Mouse (Mus musculus): ENCODE measurements around the gene Pcbp2.

Gene Pcbp2

GRCm38 (mm10) chr15:102506864-102507263 is 36.5 kb downstream of the Pcbp2 start:
- peak; percentile 2 for DNase-seq (ENCODE audit: low spot score)

- DNase-seq (ENCODE audit: low spot score) = peak; percentile 4
Measured at GRCm38 (mm10) chr15:102507561-102507960, 37.2 kb downstream of the Pcbp2 start.

DNA sequence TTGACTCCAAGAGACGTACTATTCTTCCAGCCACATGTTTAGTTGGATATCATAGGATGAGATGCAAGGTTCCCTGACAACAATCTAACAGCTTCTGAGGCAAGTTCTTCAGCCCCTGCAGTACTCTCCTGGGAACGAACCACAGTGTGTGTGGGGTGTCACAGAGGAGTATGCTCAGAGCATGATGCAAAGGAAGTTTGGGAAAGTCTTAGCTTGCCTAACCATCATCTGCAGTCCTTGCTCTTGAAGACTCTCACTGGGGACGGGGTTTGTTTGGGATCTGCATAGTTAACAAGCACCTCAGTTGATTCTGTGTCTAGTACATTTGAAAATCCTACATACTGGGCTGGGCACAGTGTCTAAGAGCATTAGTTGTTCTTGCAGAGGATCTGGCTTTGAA is 38.0 kb downstream of the Pcbp2 start:
- DNase-seq (ENCODE audit: low spot score) = peak; percentile 3

GRCm38 (mm10) chr15:102510110-102510509 is 39.8 kb downstream of the Pcbp2 start:
- peak; percentile 47 for DNase-seq (ENCODE audit: low spot score)

DNA sequence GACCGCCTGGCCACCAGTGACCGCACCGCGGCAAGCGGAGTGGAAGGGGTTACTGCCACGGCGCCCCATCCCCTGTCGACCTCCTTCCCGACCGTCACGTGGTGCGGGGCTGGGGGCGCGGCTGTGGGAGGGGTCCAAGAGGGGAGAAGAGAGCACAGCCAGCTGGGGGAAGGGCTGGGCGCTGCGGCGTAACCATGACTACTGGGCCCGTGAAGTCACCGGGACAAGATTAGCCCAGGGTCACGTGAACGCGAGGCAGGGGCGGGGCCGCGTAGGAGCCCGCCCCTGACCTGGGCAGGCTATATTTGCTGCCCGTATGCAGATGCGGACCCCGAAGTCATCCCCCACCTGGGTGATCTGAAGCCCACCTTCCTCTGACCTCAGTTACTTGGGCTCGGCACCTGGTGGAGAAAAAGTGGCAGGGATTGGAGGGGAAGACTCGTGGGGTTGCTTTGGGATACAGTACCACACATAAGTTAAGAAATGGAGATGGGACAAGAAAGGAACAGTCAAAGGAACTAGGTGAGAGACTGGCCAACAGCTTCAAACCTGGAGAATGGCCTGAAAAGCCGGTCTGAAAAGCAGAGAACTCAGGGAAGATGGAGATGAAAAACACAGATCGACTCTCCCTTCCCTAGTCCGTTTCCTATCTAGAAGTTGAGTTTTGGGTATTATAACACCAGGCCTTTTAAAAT is 40.4 kb downstream of the Pcbp2 start:
- peak; percentile 90 for DNase-seq (ENCODE audit: low spot score)

DNA sequence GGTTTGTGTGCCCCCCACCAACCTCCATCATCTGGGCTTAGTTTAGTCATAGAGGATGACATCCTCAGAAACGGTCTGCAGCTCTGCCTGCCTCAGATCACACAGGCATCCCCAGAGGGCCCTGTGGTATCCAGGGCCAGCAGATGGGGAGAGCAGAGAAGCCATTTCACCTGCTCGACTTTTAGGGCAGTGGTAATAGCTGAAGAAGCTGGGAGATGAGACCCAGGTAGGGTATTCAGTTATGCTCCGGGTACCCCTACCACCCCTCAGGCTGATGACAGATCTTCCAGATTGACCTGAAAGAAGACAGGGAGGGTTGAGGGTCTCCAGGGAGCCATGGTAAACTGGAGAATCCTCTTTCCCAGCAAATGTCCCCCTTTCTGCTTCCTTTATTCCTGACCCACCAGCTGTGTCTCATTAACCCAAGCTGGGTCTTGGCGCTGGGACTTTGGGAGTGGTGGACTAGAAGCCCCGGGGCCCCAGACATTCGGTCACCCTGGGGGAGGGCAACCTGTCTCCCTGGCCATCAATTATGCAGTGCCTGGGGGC is 41.0 kb downstream of the Pcbp2 start:
- peak; percentile 8 for DNase-seq (ENCODE audit: low spot score)

- peak; percentile 9 for DNase-seq (ENCODE audit: low spot score)
Measured at GRCm38 (mm10) chr15:102512010-102512409, 41.7 kb downstream of the Pcbp2 start.

DNA sequence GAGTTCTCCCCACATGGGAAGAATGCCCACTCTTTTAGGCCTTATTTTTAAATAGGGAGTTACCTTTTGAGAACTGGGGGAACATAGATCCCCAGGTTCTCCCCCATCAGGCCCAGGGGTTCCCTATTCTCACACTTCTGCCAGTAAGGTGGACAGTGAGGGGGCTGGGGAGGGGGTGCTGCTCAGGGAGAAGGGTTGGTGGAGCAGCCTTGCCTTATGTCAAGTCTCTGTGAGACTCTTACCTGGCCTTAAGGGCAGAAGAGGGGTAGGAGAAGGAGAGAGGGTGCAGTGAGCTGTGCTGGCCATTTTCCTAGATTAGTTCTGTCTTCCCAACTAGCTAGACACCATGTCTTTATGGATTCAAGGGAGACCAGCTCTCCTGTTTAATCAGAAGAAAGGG is 42.1 kb downstream of the Pcbp2 start:
- no peak for DNase-seq (ENCODE audit: low spot score)

- no peak for DNase-seq (ENCODE audit: low spot score)
Measured at GRCm38 (mm10) chr15:102513004-102513403, 42.7 kb downstream of the Pcbp2 start.

DNA sequence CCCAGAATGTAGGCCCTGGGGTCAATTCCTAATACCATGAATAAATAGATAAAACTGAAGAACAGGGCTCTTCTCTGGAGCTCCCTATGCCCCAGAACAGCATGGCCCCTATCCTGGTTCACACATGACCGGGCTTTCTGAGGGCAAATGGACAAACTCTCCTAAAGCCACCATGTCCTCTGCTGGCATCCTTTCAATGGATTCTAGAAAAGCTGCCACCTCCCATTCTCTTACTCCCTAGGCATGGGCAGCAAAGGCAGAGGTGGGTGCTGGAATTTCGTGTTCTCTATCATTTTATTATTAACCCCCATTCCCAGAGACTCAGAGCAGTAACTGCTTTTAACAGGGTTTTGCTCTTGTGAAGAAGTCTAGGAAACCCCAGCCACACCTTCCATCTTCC is 44.9 kb downstream of the Pcbp2 start:
- no peak for DNase-seq (ENCODE audit: low spot score)

- no peak for DNase-seq (ENCODE audit: low spot score)
Measured at GRCm38 (mm10) chr15:102515791-102516190, 45.5 kb downstream of the Pcbp2 start.

DNA sequence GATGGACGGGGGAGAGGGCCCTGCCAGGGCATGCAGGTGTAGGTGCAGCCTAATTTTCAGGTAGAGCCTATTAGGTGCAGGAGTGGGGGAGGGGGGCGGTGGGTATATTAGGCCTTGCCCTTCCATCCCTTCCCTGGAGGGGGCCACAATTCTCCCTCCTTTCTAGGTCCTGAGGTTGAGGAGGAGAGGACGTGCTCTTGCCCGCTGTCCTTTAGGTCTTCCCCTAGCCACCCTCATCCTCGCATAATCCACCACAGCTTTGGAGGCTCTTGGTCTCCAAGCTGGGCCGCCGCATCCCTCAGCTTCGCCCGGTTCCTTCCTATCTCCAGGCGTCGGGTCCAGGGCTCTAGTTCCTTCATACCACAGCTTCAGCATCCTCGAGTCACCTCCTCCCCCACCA is 46.0 kb downstream of the Pcbp2 start:
- no peak for DNase-seq (ENCODE audit: low spot score)

- DNase-seq (ENCODE audit: low spot score) = peak; percentile 76
Measured at GRCm38 (mm10) chr15:102516728-102517404, 46.5 kb downstream of the Pcbp2 start, which contains the start of gene Map3k12. Gene Map3k12, minus strand, starts transcription at chr15:102517064.

- no peak for DNase-seq (ENCODE audit: low spot score)
Measured at GRCm38 (mm10) chr15:102517631-102517975, 47.3 kb downstream of the Pcbp2 start.

GRCm38 (mm10) chr15:102517976-102518858 is 47.9 kb downstream of the Pcbp2 start, which contains the start of gene Tarbp2:
Gene Tarbp2, plus strand, starts transcription at chr15:102518192.
- DNase-seq (ENCODE audit: low spot score) = peak; percentile 100

DNA sequence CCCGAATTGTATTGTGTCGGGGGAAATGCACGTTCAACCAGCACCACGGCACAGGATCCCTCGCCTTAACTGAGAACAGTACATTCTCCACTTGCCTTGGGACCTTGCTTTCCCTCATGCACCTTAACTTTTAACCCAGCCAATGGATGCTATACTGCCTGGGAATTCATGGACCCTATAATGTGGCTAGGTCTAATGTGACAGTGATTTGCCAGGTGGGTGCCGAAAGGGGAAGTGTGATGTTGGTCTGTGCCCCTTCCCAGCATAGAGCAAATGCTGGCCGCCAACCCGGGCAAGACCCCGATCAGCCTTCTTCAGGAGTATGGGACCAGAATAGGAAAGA is 48.5 kb downstream of the Pcbp2 start:
- no peak for DNase-seq (ENCODE audit: low spot score)

DNA sequence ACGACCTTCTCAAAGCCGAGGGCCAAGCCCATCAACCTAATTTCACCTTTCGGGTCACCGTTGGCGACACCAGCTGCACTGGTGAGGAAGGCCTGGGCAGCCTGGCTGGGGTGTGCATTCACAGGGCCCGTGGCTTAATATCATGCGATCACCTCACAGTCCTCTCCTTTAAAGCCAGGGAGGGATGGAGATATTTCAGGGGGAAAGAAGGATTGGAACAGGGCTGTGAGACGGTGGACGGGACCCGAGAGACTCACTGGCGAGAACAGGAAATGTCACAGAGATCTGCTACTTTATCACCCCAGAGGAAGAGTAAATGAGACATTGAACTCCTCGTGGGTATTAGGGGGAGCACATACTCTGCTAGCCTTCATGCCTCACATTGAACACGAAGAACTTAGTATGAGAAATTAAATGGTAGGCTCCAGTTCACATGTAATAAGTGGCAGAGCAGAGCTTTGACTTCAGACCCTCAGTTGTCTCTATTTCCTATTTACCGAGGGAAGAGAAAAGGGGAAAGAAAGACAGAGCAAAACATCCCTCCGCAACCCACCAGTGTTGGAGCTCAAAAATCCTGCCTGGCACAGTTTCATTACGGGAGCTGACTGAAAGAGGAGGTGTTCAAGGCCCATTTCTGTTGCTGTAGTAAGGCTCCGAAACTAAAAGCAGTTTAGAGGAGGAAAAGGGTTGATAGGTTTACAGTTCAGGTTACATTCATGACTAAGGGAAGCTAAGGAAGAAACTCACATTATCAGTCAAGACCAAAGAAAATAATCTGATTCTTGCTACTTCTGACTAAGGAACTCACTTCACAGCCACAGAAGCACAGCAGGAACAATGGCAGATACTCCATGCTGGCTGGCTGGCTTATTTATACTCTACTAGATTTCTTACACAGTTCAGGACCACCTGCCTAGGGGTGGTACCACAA is 49.1 kb downstream of the Pcbp2 start:
- DNase-seq (ENCODE audit: low spot score) = no peak

GRCm38 (mm10) chr15:102520416-102520815 is 50.1 kb downstream of the Pcbp2 start:
- no peak for DNase-seq (ENCODE audit: low spot score)

DNA sequence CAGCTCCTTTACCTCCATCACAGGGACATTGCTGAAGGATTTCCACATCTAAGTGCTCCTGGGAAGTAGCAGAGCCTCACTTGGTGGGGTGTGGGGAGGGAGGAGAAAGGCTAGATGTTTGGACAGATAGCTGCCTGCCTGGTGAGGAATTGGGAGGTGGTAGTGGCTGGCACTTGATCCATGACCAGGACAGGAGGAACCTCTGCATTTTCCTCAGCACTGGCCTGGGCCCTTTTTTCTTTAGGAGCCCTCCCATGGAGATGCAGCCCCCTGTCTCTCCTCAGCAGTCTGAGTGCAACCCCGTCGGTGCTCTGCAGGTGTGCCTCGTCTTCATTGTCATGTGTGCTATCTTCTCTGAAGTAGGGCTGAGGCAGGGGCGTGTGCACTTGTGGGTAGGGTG is 51.1 kb downstream of the Pcbp2 start:
- DNase-seq (ENCODE audit: low spot score) = no peak

DNA sequence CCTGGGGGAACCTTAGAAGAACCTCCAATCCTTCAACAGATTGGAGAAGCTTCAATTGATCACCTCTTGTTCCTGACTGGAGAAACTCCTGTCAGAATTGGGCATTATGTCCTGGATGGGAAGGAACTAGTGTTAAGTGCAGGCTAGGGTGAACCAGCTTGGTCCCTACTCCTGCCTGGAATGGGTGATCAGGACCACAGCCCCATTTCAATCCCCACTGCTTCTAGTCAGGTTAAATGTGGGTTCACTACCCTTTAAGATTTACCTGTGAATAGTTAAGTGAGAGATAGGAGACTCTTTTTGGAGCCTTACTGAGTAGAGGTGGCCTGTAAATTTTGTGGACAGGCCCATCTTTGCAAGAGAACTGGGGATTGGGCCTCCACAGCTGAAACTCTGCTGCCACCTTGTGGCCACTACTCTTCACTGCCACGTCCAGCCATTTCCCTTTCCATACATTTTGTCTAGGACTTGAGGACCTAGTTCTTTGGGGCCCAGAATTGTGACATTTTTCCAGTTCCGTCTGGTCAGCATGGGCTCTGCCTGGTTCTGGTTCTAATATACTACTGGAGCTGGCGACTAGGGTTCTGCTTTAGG is 54.6 kb downstream of the Pcbp2 start, which contains the start of gene Npff:
TSS of gene Npff (minus strand) at position 51 of the 594 bp plus-strand sequence.
- peak; percentile 86 for DNase-seq (ENCODE audit: low spot score)
